Mouse (Mus musculus) midbrain, embryonic 16.5 days (tissue): Measurements from ENCODE around the gene Rapgef4. TPM values are rescaled to one million over a fixed set of nuclear protein-coding genes. Genes with fewer than 3 reads are reported as not detected.

Source experiments
- ATAC-seq: fragments of 200-750 bp; cut with Nextera tagmentation; 2 replicates; pipeline ENCODE4 v1.8.0; 2017; ENCODE audit warnings: moderate TSS enrichment
- H3K27ac ChIP-seq: fragments of 300-500 bp; sonication (generic); 2 replicates; pipeline ENCODE4 v1.5.1; 2014; ENCODE audit warnings: mild to moderate bottlenecking, low read length, mixed read lengths
- H3K27me3 ChIP-seq: fragments of 300-500 bp; sonication (generic); 2 replicates; pipeline ENCODE4 v1.6.1; 2014; ENCODE audit warnings: low read depth, low read length, mixed read lengths; ENCODE audit not compliant: control insufficient read depth, insufficient read depth
- H3K36me3 ChIP-seq: fragments of 300-500 bp; sonication (generic); 2 replicates; pipeline ENCODE4 v1.6.1; 2014; ENCODE audit warnings: mild to moderate bottlenecking, low read length, moderate library complexity, mixed read lengths; ENCODE audit not compliant: control insufficient read depth, insufficient read depth
- H3K4me1 ChIP-seq: fragments of 300-500 bp; sonication (generic); 2 replicates; pipeline ENCODE4 v1.6.1; 2014; ENCODE audit warnings: mild to moderate bottlenecking, low read length, mixed read lengths; ENCODE audit not compliant: control insufficient read depth, insufficient read depth
- H3K4me2 ChIP-seq: fragments of 300-500 bp; sonication (generic); 2 replicates; pipeline ENCODE4 v1.6.1; 2014; ENCODE audit warnings: mild to moderate bottlenecking, low read length, mixed read lengths
- H3K4me3 ChIP-seq: fragments of 300-500 bp; sonication (generic); 2 replicates; pipeline ENCODE4 v1.5.1; 2014; ENCODE audit warnings: low read depth, mild to moderate bottlenecking, low read length, moderate library complexity, mixed read lengths
- H3K9ac ChIP-seq: fragments of 300-500 bp; sonication (generic); 2 replicates; pipeline ENCODE4 v1.6.1; 2014; ENCODE audit warnings: low read depth, low read length, mixed read lengths
- H3K9me3 ChIP-seq: fragments of 300-500 bp; sonication (generic); replicated peaks from 2 replicates; pipeline ENCODE4 v1.6.1; 2014; ENCODE audit warnings: mild to moderate bottlenecking, low read length, mixed read lengths; ENCODE audit not compliant: control insufficient read depth, poor library complexity, severe bottlenecking
- WGBS: fragments of 180-500 bp; shearing (Covaris S2); extraction: QIAGEN DNeasy Blood & Tissue Kit; methylation state at CpG from one replicate; pipeline ENCODE4 v1.1.7; 2014; 5-methylcytosine and 5-hydroxymethylcytosine counted together
- polyA plus RNA-seq: library from polyadenylated mRNA; unstranded; fragments of >200 nt; fragmentation: Nextera tagmentation; extraction: Ambion mirVana; gene quantifications from 2 replicates; pipeline ENCODE4 v1.2.1, GENCODE M21; 2015

Gene Rapgef4
- polyA plus RNA-seq, 1 experiment from 2014 or later = 40.2 TPM

DNA sequence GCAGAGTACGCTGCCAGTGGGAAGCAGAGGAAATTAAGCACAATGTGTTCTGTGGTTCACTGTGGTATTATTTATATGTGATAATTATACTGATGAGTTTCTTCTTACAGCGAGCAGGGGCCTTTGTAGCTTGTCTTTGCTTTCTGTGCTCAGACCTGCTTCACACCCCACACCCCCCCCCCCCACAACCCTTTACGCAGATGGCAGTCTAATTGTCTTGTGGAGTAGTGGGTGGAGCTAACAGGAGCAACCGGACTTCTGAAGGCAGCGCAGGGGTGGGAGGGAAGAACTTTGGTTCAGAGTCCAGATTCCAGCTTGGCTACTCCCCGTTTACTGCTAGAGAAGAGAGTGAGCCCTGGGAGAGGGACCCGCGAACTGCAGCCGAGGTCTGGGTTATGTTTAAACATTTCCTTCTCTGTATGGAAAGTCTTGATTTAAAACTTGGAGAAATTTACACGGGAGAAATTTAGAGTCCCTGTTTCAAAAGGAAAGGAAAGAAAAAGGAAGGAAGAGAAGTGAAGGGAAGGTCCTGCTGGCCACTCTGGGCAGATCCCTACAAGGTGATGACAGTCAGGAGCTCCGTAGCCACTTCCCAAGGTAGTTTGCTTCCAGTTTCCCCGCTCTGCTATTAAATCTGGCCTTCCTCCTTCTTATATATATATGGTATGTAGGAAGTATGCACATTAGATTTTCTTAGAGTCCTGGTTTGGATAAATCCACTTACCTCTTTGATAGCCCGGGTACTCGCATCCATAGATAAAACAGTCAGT is 274.0 kb downstream of the Rapgef4 start:
- H3K4me2 ChIP-seq = no peak overlapping the region
- no peak overlapping the region for H3K27ac ChIP-seq
- no peaks in the 10 kb centered on the region for H3K9me3 ChIP-seq
- peaks cover 9% of the 10 kb centered on the region for H3K4me1 ChIP-seq
- ATAC-seq = no peak
- peak overlapping the region; percentile 14; the same call in 1 of the 2 replicates for H3K9ac ChIP-seq
- no peaks in the 10 kb centered on the region for H3K36me3 ChIP-seq
- no peak overlapping the region for H3K4me3 ChIP-seq
- H3K27me3 ChIP-seq = no peaks in the 10 kb centered on the region
- WGBS = 37% methylated on average over 14 of the region's 14 CpGs

DNA sequence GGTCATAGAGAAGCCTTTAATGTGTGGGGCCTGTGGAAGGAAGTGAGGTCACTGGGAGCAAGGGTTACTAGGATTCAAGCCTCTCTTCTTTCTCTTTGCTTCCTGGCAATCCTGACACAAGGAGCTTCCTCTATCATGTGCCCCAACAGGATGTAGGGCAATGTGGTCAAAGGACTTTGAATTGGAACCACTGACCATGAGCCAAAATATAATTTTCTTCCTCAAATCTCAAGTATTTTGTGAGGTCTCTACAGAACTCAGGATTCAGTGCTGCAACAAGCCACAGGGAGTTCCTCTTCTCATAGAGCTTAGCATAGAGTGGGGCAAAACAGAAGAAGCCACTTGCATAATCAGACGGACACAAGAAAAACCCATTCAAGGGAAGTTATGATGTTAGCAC is 279.7 kb downstream of the Rapgef4 start:
- Histone ChIP-seq H3K4me3 (no peak overlapping the region), H3K36me3 (no peaks in the 10 kb centered on the region), H3K4me1 (no peaks in the 10 kb centered on the region; the same call in 1 of the 2 replicates), H3K9me3 (no peaks in the 10 kb centered on the region), H3K4me2 (no peak overlapping the region), H3K27ac (no peak overlapping the region), H3K27me3 (no peaks in the 10 kb centered on the region; the same call in 1 of the 2 replicates), H3K9ac (no peak overlapping the region)
- no peak for ATAC-seq
- 85% methylated on average over 1 of the region's 1 CpGs for WGBS

DNA sequence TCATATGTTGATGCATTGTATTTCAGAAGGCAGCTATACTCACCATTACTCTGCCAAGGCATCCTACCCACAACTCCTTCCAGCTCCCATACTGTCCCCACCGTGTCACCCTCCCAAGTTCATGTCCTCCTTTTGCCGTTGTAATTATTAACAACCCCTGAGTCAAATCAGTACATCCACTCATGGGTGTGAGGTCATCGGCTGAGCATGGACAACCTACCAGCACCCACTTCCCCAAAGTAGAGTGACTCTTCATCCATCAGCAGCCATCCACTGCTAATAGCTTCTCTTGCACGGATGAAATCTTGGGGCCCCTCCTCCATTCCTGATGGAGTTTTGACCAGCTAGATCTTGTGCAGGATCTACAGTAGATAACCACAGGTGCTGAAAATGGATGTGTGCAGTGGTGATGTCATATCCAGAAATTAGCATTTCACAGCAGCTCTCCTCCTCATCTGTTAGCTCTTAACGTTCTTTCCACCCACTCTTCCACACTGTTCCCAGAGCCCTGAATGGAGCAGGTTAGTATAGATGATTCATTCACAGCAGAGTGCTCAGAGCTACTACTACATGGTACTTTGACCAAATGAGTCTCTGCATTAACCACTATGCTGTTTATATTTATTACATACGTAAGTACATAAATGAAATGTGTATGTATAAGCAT is 281.9 kb downstream of the Rapgef4 start:
- Histone ChIP-seq H3K36me3 (no peaks in the 10 kb centered on the region), H3K9ac (no peak overlapping the region), H3K4me1 (no peaks in the 10 kb centered on the region; the same call in 1 of the 2 replicates), H3K27ac (no peak overlapping the region), H3K27me3 (no peaks in the 10 kb centered on the region; the same call in 1 of the 2 replicates), H3K4me3 (no peak overlapping the region), H3K9me3 (no peaks in the 10 kb centered on the region), H3K4me2 (no peak overlapping the region)
- no peak for ATAC-seq
- 94% methylated on average over 6 of the region's 6 CpGs for WGBS

DNA sequence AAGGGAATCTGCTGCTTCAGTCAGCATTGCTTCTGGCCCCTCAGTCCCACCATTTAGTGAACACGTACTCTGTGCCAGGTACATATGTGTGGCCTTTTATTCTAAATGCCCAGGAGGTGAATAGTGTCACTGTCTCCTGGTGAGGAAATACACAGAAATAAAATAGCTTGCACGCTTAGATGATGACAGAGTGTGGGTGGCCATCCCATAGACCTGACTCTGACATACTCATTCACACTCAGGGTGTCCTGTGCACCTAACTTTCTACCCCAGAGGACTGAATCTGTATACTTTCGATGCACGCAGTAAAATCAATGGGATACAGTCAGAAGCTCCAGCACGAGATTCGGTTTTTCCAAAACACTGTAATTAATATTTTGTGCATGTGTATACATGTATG is 286.4 kb downstream of the Rapgef4 start:
- Histone ChIP-seq H3K9ac (no peak overlapping the region), H3K4me2 (no peak overlapping the region), H3K4me3 (no peak overlapping the region), H3K36me3 (no peaks in the 10 kb centered on the region), H3K4me1 (no peaks in the 10 kb centered on the region), H3K27ac (no peak overlapping the region), H3K27me3 (no peaks in the 10 kb centered on the region), H3K9me3 (no peaks in the 10 kb centered on the region)
- 91% methylated on average over 6 of the region's 6 CpGs for WGBS
- ATAC-seq = no peak

DNA sequence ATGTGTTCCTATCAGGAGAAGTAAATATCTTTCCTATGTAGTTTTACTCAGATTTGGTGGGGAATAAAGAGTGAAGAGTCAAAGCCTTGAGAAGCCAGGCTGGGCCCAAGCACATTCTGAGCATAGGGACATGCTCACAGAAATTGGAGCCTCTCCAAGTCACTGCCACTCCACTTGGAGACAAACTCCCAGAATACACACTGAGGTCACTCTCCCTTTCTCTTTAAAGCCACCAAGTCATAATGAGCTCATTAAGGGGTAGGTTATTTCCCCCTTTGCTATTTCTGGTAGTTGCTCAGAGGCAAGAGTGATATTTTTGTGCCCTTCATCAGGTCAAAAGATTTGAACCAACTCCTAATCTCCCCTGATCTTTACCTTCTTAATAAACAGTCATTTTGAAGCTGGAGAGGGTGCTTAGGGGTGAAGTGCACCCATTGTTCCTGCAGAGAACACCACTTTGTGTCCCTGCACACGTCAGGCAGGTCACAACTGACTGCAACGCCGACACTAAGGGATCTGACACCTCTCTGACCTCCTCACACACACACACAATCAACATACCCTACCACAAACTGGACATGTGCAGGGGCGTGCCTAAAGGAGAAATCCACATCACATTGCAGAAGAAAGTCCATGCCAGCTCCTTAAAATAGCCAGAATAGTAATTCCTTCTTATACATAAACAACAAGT is 288.8 kb downstream of the Rapgef4 start:
- Histone ChIP-seq H3K9me3 (no peaks in the 10 kb centered on the region), H3K27ac (no peak overlapping the region), H3K27me3 (no peaks in the 10 kb centered on the region), H3K9ac (no peak overlapping the region), H3K4me1 (no peaks in the 10 kb centered on the region), H3K36me3 (no peaks in the 10 kb centered on the region), H3K4me3 (no peak overlapping the region), H3K4me2 (no peak overlapping the region)
- no peak for ATAC-seq
- WGBS = 62% methylated on average over 4 of the region's 4 CpGs

DNA sequence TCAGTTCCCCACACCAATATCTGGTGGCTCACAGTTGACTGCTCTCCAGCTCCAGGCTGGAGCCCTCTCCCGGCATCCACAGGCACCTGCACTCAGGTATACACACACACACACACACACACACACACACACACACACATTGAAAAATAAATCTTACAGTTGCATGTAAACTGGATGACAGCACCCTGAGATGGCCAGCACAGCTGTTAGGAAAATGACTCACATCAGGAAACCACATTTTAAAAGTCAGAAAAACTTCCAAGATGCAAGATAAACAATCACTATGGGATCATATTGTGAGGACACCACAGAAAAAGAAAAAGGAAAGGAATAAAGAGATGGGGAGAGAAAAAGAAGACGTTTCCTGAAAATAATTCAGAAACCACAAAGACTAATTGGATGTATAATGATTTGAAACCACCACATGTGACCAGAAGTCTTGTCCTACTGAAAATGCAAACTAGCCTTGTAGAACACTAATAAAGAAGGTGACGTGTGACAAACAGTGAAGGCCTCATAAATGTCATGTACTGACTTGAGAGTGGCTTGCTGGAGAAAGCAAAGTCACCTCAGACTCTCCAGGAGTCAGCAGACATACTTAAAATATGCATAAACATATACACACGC is 297.3 kb downstream of the Rapgef4 start:
- no peaks in the 10 kb centered on the region for H3K9me3 ChIP-seq
- H3K4me1 ChIP-seq = no peaks in the 10 kb centered on the region
- no peaks in the 10 kb centered on the region for H3K36me3 ChIP-seq
- no peak overlapping the region for H3K27ac ChIP-seq
- no peak overlapping the region for H3K4me2 ChIP-seq
- no peaks in the 10 kb centered on the region for H3K27me3 ChIP-seq
- H3K4me3 ChIP-seq = no peak overlapping the region
- WGBS = 82% methylated on average over 4 of the region's 4 CpGs
- H3K9ac ChIP-seq = no peak overlapping the region
- ATAC-seq = no peak

DNA sequence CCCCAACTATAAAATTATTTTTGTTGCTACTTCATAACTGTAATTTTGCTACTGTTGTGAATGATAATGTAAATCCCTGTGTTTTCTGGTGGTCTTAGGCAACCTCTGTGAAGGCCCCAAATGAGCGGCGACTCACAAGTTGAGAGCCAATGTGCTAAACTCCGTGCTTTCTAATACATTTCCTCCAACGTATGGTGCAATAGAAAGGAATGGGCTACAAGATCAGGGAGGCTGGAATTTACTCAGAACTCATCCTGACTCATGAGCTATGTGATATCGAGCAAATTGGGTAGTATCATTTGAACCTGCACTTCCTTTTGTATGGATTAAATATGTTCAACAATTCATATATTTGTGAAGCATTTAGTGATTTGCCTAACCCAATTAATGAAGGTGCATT is 299.5 kb downstream of the Rapgef4 start:
- ATAC-seq = no peak
- WGBS = 90% methylated on average over 5 of the region's 5 CpGs
- Histone ChIP-seq H3K36me3 (no peaks in the 10 kb centered on the region), H3K4me2 (no peak overlapping the region), H3K9ac (no peak overlapping the region), H3K9me3 (no peaks in the 10 kb centered on the region), H3K4me1 (peaks cover 3% of the 10 kb centered on the region; the same call in 1 of the 2 replicates), H3K27ac (no peak overlapping the region), H3K27me3 (no peaks in the 10 kb centered on the region), H3K4me3 (no peak overlapping the region)

DNA sequence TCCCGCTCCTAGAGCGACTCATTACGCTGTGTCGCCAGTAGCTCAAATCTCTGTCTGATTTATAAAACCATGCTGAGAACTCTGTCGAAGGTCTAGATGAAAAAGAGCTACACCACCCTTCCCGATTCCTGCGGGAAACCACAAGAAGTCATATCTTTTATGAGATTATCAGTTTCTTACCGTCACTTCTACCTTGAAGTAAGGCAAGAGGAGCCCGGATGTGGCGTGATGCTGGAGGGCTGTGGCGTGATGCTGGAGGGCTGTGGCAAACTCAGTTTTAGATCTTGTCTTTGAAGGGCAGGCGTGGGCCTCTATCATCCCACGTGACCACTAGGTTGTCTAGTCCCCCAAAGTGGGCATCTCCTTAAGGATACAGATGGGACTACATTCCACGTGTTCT is 300.9 kb downstream of the Rapgef4 start:
- Histone ChIP-seq H3K9me3 (no peaks in the 10 kb centered on the region), H3K4me1 (peaks cover 7% of the 10 kb centered on the region; the same call in 1 of the 2 replicates), H3K36me3 (no peaks in the 10 kb centered on the region), H3K4me2 (no peak overlapping the region), H3K4me3 (no peak overlapping the region), H3K9ac (no peak overlapping the region), H3K27ac (no peak overlapping the region), H3K27me3 (no peaks in the 10 kb centered on the region)
- ATAC-seq = no peak
- 94% methylated on average over 14 of the region's 14 CpGs for WGBS
